ENCODE assay signal across 12 mouse cellular contexts in genomic region chr7:145221346-145221745, GRCm38 (mm10). TPM values are rescaled to one million over a fixed set of nuclear protein-coding genes. Genes with fewer than 3 reads are reported as not detected.
DNase-seq lines count a peak whose midpoint lies in the region; ATAC-seq lines count a peak whose summit lies in the region.
"Had no signal": no experiment of that assay in that cellular context is flagged by ENCODE, and none has a peak within 500 bp of the region (broad histone marks: within the 10 kb centered on the region; RNA-seq: fewer than 3 reads in every experiment).

No protein-coding gene starts in this region.

- peak; percentile 35 for DNase-seq in heart, adult 8-10 months (ENCODE audit: low spot score)
- no peak for DNase-seq in heart, postnatal 25 days (ENCODE audit: low spot score)
- DNase-seq in 3T3-L1 (ENCODE audit: low read depth, low spot score), result peak; percentile 35
- no peak for DNase-seq in heart, embryonic 10.5 days (ENCODE audit: low spot score)
- no peak for DNase-seq in limb, embryonic 11.5 days (ENCODE audit: low spot score)
- DNase-seq in thymus, postnatal 25 days, result no peak
- DNase-seq in adipocyte (ENCODE audit: low spot score), result no peak
- DNase-seq in thymus, postnatal 4 days, result no peak

- H3K4me1 ChIP-seq in heart, embryonic 10.5 days, result peaks cover 60% of the 10 kb centered on the region
- peaks cover 5% of the 10 kb centered on the region; the same call in 1 of the 2 replicates for H3K4me1 ChIP-seq in limb, embryonic 11.5 days (ENCODE audit: control insufficient read depth, insufficient read depth, low read length)

- H3K36me3 ChIP-seq in heart, embryonic 10.5 days, result no peaks in the 10 kb centered on the region
- H3K36me3 ChIP-seq in limb, embryonic 11.5 days (ENCODE audit: control insufficient read depth, insufficient read depth, low read length), result no peaks in the 10 kb centered on the region
- H3K36me3 ChIP-seq: forebrain, embryonic 12.5 days had no signal

- no peak overlapping the region for H3K4me2 ChIP-seq in limb, embryonic 11.5 days (ENCODE audit: low read depth, severe bottlenecking)
- H3K4me2 ChIP-seq: forebrain, embryonic 12.5 days had no signal

- no peak for ATAC-seq in limb, embryonic 11.5 days (ENCODE audit: insufficient number of reproducible peaks, low FRiP score, low TSS enrichment, low read depth)

- no peak overlapping the region for H3K4me3 ChIP-seq in heart, embryonic 10.5 days
- H3K4me3 ChIP-seq in limb, embryonic 11.5 days (ENCODE audit: low read depth, low read length), result no peak overlapping the region
- H3K4me3 ChIP-seq: forebrain, embryonic 12.5 days had no signal

- H3K27ac ChIP-seq in heart, embryonic 10.5 days, result peak overlapping the region; percentile 84
- peak overlapping the region; percentile 14; the same call in 1 of the 2 replicates for H3K27ac ChIP-seq in limb, embryonic 11.5 days (replicated peaks; ENCODE audit: low read depth, low read length)
- H3K27ac ChIP-seq: forebrain, embryonic 12.5 days; macrophage had no signal

- H3K27me3 ChIP-seq in heart, embryonic 10.5 days (ENCODE audit: insufficient read depth, poor library complexity, severe bottlenecking), result no peaks in the 10 kb centered on the region
- no peaks in the 10 kb centered on the region for H3K27me3 ChIP-seq in limb, embryonic 11.5 days (ENCODE audit: control insufficient read depth, insufficient read depth, low read length)
- H3K27me3 ChIP-seq: forebrain, embryonic 12.5 days had no signal

- WGBS in heart, embryonic 10.5 days, result 17% methylated on average over 2 of the region's 2 CpGs
- 71% methylated on average over 2 of the region's 2 CpGs for WGBS in limb, embryonic 11.5 days

- H3K9ac ChIP-seq in limb, embryonic 11.5 days (ENCODE audit: low read length), result no peak overlapping the region
- H3K9ac ChIP-seq: forebrain, embryonic 12.5 days had no signal

- no peaks in the 10 kb centered on the region for H3K9me3 ChIP-seq in heart, embryonic 10.5 days
- H3K9me3 ChIP-seq in limb, embryonic 11.5 days (ENCODE audit: control insufficient read depth, low read length), result no peaks in the 10 kb centered on the region
- H3K9me3 ChIP-seq: forebrain, embryonic 12.5 days had no signal

- intact Hi-C loops in heart, postnatal 25 days (cut with DNase I), result no loop called here

RNA-seq across cellular contexts. Expression of gene 1810010D01Rik, which starts 13.4 kb away (rescaled TPM):
- total RNA-seq in heart, adult 8-10 months (2022), result 1 to 10 TPM in 1 of 4 experiments, not detected in 3; 1.1 TPM
- not detected for total RNA-seq in heart, postnatal 25 days (2021)
- polyA plus RNA-seq in heart, embryonic 10.5 days (2016; fragmentation: Nextera tagmentation; extraction: Ambion mirVana), result 0.30 and 1.3 TPM in 2 replicates
- not detected in 2 replicates for polyA plus RNA-seq in limb, embryonic 11.5 days (2014; fragmentation: Nextera tagmentation; extraction: Ambion mirVana)
- total RNA-seq: common myeloid progenitor, adult 5-6 weeks had no signal
- polyA plus RNA-seq: CD4-positive, CD25-positive, alpha-beta regulatory T cell, adult 4 months; macrophage had no signal

Comparison
In these comparisons a context has a peak if more than half of its experiments do, and no peak if none do; other contexts are left out.
1. DNase-seq: peak in heart, adult 8-10 months (single experiment) and 3T3-L1 (single experiment); none in heart, postnatal 25 days (single experiment), heart, embryonic 10.5 days (single experiment), limb, embryonic 11.5 days (single experiment), thymus, postnatal 25 days (single experiment), adipocyte (single experiment) and thymus, postnatal 4 days (single experiment).